Comparison of ENCODE assay signal across 13 mouse cellular contexts in genomic region chr5:64342138-64342537, GRCm38 (mm10).
A peak's percentile ranks its signal among the peaks of the same experiment; 100 is the strongest.
DNase-seq lines count a peak whose midpoint lies in the region; ATAC-seq and TF ChIP-seq lines count a peak whose summit lies in the region.
"Had no signal": no experiment of that assay in that cellular context is flagged by ENCODE, and none has a peak within 500 bp of the region (broad histone marks: within the 10 kb centered on the region; RNA-seq: fewer than 3 reads in every experiment).

No protein-coding gene starts in this region.

- H3K9ac ChIP-seq in heart, embryonic 13.5 days, result no peak overlapping the region
- no peak overlapping the region for H3K9ac ChIP-seq in liver, embryonic 16.5 days (ENCODE audit: low read depth, low read length)
- H3K9ac ChIP-seq: forebrain, postnatal 0 days had no signal

- H3K4me1 ChIP-seq in heart, embryonic 13.5 days, result peaks cover 55% of the 10 kb centered on the region
- peaks cover 10% of the 10 kb centered on the region; the same call in 1 of the 2 replicates for H3K4me1 ChIP-seq in spleen, adult 2 months (ENCODE audit: control insufficient read depth, insufficient read depth, insufficient read length)
- H3K4me1 ChIP-seq in liver, embryonic 16.5 days (ENCODE audit: control insufficient read depth, low read depth, low read length), result peaks cover 8% of the 10 kb centered on the region

- H3K27me3 ChIP-seq in heart, embryonic 13.5 days (replicated peaks), result no peaks in the 10 kb centered on the region
- H3K27me3 ChIP-seq in spleen, adult 2 months (ENCODE audit: control insufficient read depth, insufficient read depth, low read length), result no peaks in the 10 kb centered on the region
- H3K27me3 ChIP-seq in liver, embryonic 16.5 days (ENCODE audit: control insufficient read depth, insufficient read depth, low read depth, low read length), result no peaks in the 10 kb centered on the region

- no peak overlapping the region for H3K4me3 ChIP-seq in heart, embryonic 13.5 days
- H3K4me3 ChIP-seq in spleen, adult 2 months (ENCODE audit: extremely low read depth, insufficient read depth, insufficient read length), result no peak overlapping the region
- H3K4me3 ChIP-seq in liver, embryonic 16.5 days (ENCODE audit: low read depth, low read length), result no peak overlapping the region

- no peaks in the 10 kb centered on the region for H3K9me3 ChIP-seq in heart, embryonic 13.5 days
- H3K9me3 ChIP-seq in liver, embryonic 16.5 days (replicated peaks; ENCODE audit: control insufficient read depth, low read length), result no peaks in the 10 kb centered on the region

- H3K4me2 ChIP-seq in heart, embryonic 13.5 days, result no peak overlapping the region
- no peak overlapping the region for H3K4me2 ChIP-seq in liver, embryonic 16.5 days (ENCODE audit: low read depth, low read length)

- TF ChIP-seq POLR2A in spleen, adult 2 months (IDR thresholded peaks at IDR 0.05; ENCODE audit: low read depth, low read length), result no peak

- TF ChIP-seq CTCF in spleen, adult 2 months (IDR thresholded peaks at IDR 0.05; ENCODE audit: extremely low read depth, insufficient read depth, insufficient read length, insufficient replicate concordance), result no peak

- H3K36me3 ChIP-seq in heart, embryonic 13.5 days, result peaks cover 26% of the 10 kb centered on the region
- H3K36me3 ChIP-seq in spleen, adult 2 months (ENCODE audit: control insufficient read depth, insufficient read depth, low read length), result peaks cover 8% of the 10 kb centered on the region; the same call in 1 of the 2 replicates
- no peaks in the 10 kb centered on the region for H3K36me3 ChIP-seq in liver, embryonic 16.5 days (ENCODE audit: control insufficient read depth, insufficient read depth)

- DNase-seq in heart, adult 8-10 months (ENCODE audit: low spot score), result no peak
- no peak for DNase-seq in spleen, adult 2 months (ENCODE audit: low read depth in 1 of 2, low spot score in 2 of 2)
- no peak for DNase-seq in spleen, adult 12 weeks (ENCODE audit: low spot score)
- peak; percentile 31 for DNase-seq in thymus, postnatal 4 days
- DNase-seq in lung, postnatal 36 days, result no peak
- no peak for DNase-seq in gastrocnemius, postnatal 25 days
- DNase-seq: forebrain, postnatal 0 days; heart, adult 18-20 months; heart, postnatal 4 days; kidney, postnatal 10 days had no signal

- H3K27ac ChIP-seq in heart, embryonic 13.5 days (replicated peaks), result 0 out of 2 replicates have a peak overlapping the region, but pooled peaks have one; percentile 15
- peak overlapping the region; percentile 33 for H3K27ac ChIP-seq in spleen, adult 2 months (ENCODE audit: insufficient read depth, low read length)
- 0 out of 2 replicates have a peak overlapping the region, but pooled peaks have one; percentile 20 for H3K27ac ChIP-seq in liver, embryonic 16.5 days (ENCODE audit: low read length)

- WGBS in heart, embryonic 13.5 days, result 82% methylated on average over 10 of the region's 10 CpGs
- 27% methylated on average over 10 of the region's 10 CpGs for WGBS in spleen, adult 2 months
- 52% methylated on average over 10 of the region's 10 CpGs for WGBS in liver, embryonic 16.5 days (ENCODE audit: insufficient replicate concordance)

- no peak for ATAC-seq in heart, embryonic 13.5 days (ENCODE audit: extremely low read depth, insufficient number of reproducible peaks, low FRiP score, low TSS enrichment)
- no peak for ATAC-seq in liver, embryonic 16.5 days (ENCODE audit: low read depth)
- ATAC-seq: forebrain, postnatal 0 days; lung, postnatal 0 days had no signal
